Mouse (Mus musculus) lung, embryonic 16.5 days (tissue): ENCODE measurements around the gene Galns. TPM values are rescaled to one million over a fixed set of nuclear protein-coding genes. Genes with fewer than 3 reads are reported as not detected.

ENCODE experiments used
- ATAC-seq: fragments of 200-750 bp; cut with Nextera tagmentation; 2 replicates; pipeline ENCODE4 v1.8.0; 2017; ENCODE audit warnings: low read depth, mild to moderate bottlenecking, moderate library complexity
- H3K27ac ChIP-seq: fragments of 300-500 bp; sonication (generic); 2 replicates; pipeline ENCODE4 v1.5.1; 2014; ENCODE audit warnings: mild to moderate bottlenecking, control low read depth, low read length
- H3K27me3 ChIP-seq: fragments of 300-500 bp; sonication (generic); 2 replicates; pipeline ENCODE4 v1.6.1; 2014; ENCODE audit warnings: low read depth, low read length, mixed read lengths; ENCODE audit not compliant: control insufficient read depth, insufficient read depth
- H3K36me3 ChIP-seq: fragments of 300-500 bp; sonication (generic); 2 replicates; pipeline ENCODE4 v1.6.1; 2014; ENCODE audit warnings: low read length; ENCODE audit not compliant: control insufficient read depth, insufficient read depth
- H3K4me1 ChIP-seq: fragments of 300-500 bp; sonication (generic); replicated peaks from 2 replicates; pipeline ENCODE4 v1.6.1; 2014; ENCODE audit warnings: low read length, mixed read lengths; ENCODE audit not compliant: control insufficient read depth, insufficient read depth
- H3K4me2 ChIP-seq: fragments of 300-500 bp; sonication (generic); 2 replicates; pipeline ENCODE4 v1.6.1; 2014; ENCODE audit warnings: low read depth, low read length, control low read depth
- H3K4me3 ChIP-seq: fragments of 300-500 bp; sonication (generic); 2 replicates; pipeline ENCODE4 v1.5.1; 2014; ENCODE audit warnings: mild to moderate bottlenecking, low read length, control low read depth
- H3K9ac ChIP-seq: fragments of 300-500 bp; sonication (generic); 2 replicates; pipeline ENCODE4 v1.6.1; 2014; ENCODE audit warnings: low read length, control low read depth
- H3K9me3 ChIP-seq: fragments of 300-500 bp; sonication (generic); 2 replicates; pipeline ENCODE4 v1.6.1; 2016; ENCODE audit warnings: low read length; ENCODE audit not compliant: control insufficient read depth
- WGBS: fragments of 180-500 bp; shearing (Covaris S2); extraction: QIAGEN DNeasy Blood & Tissue Kit; methylation state at CpG from one replicate; pipeline ENCODE4 v1.1.7; 2014; 5-methylcytosine and 5-hydroxymethylcytosine counted together
- polyA plus RNA-seq: library from polyadenylated mRNA; unstranded; fragments of >200 nt; fragmentation: Nextera tagmentation; extraction: Ambion mirVana; gene quantifications from 2 replicates; pipeline ENCODE4 v1.2.1, GENCODE M21; 2015

Gene Galns
- polyA plus RNA-seq, 1 experiment from 2014 or later: 15.0 TPM

DNA sequence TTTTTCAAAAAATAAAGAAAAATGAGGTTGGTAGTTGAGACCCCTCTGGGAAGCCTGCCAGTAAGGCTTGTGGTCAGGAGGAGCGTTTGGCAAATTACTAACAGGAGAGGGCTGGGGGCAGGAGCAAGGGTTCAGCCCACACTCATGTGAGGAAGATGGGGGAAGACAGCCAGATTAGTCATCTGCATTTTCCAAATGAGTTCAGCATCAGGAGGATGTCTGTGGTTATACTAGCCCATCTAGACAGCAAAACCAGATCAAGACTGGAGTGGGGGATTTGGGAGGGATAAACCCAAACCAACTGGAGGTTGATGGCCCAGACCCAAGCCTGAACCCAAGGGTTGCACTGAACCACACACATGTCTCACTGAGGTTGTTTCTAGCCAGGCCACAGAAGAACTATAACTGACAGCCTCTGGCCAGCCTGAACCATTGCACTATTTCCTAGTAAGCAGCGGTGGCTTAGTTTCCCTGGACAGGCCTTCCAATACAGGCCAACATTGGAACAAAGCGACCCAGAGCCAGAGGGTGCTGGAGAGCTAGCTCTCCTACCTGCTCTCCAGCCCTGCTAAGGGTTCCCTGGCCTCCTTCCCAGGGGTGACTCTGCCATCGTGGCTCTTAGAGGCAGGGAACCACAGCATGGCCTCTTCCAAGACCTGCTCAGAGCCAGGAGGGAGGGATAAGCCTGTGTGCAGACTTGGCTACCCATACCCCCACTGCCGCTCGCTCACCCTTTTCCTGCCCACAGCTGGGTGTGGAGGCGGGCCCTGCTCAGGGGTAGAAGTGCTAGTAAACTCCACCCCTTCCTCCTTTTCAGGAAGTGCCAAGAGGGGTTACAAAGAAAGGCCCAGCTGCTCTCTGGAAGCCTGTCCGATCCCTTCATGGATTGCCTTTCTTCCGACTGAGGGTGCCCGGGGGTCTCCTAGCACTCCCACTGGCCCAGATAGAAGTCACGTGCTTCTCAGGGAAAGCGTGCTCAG is 54.9 kb downstream of the Galns start:
- Histone ChIP-seq H3K4me2 (peak overlapping the region; percentile 39), H3K4me3 (peak overlapping the region; percentile 29), H3K27me3 (no peaks in the 10 kb centered on the region), H3K27ac (peak overlapping the region; percentile 91), H3K9me3 (no peaks in the 10 kb centered on the region), H3K36me3 (no peaks in the 10 kb centered on the region), H3K4me1 (peaks cover 27% of the 10 kb centered on the region), H3K9ac (peak overlapping the region; percentile 65)
- 45% methylated on average over 12 of the region's 12 CpGs for WGBS
- ATAC-seq: peak; percentile 84

DNA sequence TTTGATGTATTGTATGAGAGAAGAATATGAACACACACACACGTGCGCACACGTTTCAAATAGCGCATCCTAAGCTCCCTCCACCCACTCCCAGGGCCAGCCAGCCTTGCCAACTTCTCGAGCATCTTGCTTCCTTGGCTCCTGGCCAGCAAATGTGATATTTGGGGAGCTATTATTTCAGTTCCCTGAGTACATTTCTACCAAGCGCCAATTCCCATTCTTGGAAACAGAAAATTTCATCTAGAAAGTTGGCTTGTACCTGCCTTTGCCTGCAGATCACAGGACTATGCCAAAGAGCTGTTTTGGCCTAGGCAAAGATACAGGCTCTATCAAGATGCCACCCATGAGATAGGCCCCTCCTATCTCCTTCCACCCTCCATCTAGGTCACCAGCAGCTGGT is 56.5 kb downstream of the Galns start:
- no peaks in the 10 kb centered on the region for H3K36me3 ChIP-seq
- 0 out of 2 replicates have a peak overlapping the region, but pooled peaks have one; percentile 2 for H3K9ac ChIP-seq
- no peak overlapping the region for H3K27ac ChIP-seq
- H3K4me2 ChIP-seq: no peak overlapping the region
- no peak for ATAC-seq
- H3K9me3 ChIP-seq: no peaks in the 10 kb centered on the region
- WGBS: 59% methylated on average over 6 of the region's 6 CpGs
- H3K4me3 ChIP-seq: no peak overlapping the region
- H3K27me3 ChIP-seq: no peaks in the 10 kb centered on the region
- H3K4me1 ChIP-seq: peaks cover 31% of the 10 kb centered on the region

DNA sequence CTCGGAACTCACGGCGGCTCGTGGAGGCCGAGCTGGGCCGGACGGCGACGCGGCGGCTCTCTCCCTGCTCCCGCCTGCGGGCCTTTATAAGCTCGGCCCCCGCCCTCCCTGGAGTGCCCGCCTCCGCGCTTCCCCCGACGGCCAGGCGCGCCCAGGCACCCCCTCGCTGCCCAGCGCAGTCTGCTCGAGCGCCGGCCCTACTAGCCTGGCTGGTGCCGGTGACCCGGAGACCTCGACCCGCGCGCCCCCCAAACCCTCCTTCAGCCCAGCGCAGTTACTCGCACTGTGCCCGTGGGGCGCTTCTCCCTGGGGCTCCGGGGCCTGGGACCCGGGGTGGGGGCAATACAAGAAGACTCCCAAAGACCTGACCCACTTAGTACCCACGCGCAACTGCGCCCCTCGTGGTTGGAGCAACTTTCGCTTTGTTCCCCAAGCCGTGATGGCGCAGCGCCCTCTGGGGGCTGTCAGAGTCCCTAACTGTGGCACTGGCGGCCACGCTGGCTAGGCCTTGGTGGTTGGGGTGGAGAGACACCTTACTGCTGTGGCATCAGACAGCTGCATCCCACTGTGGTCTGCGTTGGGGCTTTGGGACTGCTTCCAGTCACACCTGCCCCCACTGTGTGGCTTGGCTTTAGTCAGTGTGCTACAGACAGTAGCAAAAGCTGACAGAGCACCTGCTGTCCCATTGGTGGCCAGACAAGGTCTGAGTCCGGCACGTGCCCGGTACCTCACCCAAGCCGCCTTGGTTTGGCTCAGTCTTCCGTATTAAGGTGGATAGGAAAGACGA is 59.8 kb downstream of the Galns start, which contains the start of gene Piezo1:
Piezo1 (minus strand) TSS at position 65 of the 787 bp plus-strand sequence.
- 9% methylated on average over 51 of the region's 56 CpGs for WGBS
- Histone ChIP-seq H3K36me3 (no peaks in the 10 kb centered on the region), H3K4me1 (peaks cover 40% of the 10 kb centered on the region), H3K4me3 (peak within 1 kb of the TSS; percentile 81), H3K4me2 (peak within 1 kb of the TSS; percentile 81), H3K9me3 (no peaks in the 10 kb centered on the region), H3K27me3 (no peaks in the 10 kb centered on the region), H3K9ac (peak within 1 kb of the TSS; percentile 97), H3K27ac (peak within 1 kb of the TSS; percentile 89)
- ATAC-seq: peak; percentile 92

DNA sequence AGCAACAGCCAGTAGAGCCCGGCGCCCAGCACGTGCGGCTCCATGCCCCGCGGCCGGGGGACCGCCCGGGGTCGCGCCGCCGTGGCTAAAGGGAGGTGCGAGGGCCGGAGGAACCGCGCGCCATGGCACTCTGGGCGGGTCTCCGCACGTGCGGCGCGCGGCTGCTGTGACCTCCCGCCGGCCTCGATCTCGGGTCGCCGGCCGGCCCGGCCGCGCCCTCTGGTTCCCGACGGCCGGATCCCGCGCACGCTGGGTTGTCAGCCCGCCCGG is 60.3 kb downstream of the Galns start:
- WGBS: 0% methylated on average over 29 of the region's 43 CpGs
- peak overlapping the region; percentile 89 for H3K27ac ChIP-seq
- peak overlapping the region; percentile 97 for H3K9ac ChIP-seq
- peak; percentile 53 for ATAC-seq
- H3K4me2 ChIP-seq: peak overlapping the region; percentile 81
- no peaks in the 10 kb centered on the region for H3K9me3 ChIP-seq
- H3K36me3 ChIP-seq: no peaks in the 10 kb centered on the region
- H3K27me3 ChIP-seq: no peaks in the 10 kb centered on the region
- peak overlapping the region; percentile 81 for H3K4me3 ChIP-seq
- H3K4me1 ChIP-seq: peaks cover 42% of the 10 kb centered on the region

DNA sequence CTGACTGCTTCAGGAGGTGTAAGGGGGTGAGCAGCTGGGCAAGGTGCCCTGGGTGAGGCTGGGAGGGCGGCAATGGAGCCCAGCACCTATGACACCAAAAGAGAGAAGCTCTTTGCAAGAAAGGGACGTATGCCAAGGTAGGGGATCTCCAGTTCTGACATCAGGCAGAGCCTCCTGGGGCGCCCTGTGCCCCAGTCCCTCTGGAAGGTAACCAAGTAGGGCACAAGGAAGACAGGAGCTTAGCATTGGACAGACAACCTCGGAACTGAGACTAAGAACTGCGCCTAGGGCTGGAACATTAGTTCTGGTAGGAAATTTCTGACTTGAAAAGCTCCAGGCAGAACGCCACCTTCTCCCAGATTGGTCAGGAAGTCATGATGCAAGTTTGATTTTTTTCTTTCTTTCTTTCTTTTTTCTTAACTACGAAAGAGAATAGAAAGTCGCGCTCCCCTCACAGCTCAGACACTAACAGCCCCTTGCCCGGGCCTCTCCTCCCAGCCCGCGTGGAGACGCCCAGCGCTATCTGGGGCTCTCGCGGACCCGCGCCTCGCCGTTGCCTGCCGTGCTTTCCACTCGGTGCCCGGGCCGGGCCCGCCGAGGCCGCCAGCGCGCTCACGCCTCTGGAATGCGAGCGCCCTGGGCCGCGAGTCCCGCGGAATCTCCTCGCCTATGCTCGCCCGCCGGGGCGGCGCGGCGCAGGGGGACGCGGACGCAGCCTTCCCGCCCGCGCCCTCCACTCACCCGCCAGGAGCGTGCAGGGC is 60.8 kb downstream of the Galns start:
- H3K9ac ChIP-seq: peak overlapping the region; percentile 97
- H3K4me3 ChIP-seq: peak overlapping the region; percentile 81
- no peaks in the 10 kb centered on the region for H3K36me3 ChIP-seq
- H3K27me3 ChIP-seq: no peaks in the 10 kb centered on the region
- peaks cover 46% of the 10 kb centered on the region for H3K4me1 ChIP-seq
- no peaks in the 10 kb centered on the region for H3K9me3 ChIP-seq
- WGBS: 2% methylated on average over 52 of the region's 52 CpGs
- peak overlapping the region; percentile 89 for H3K27ac ChIP-seq
- peak; percentile 62 for ATAC-seq
- peak overlapping the region; percentile 81 for H3K4me2 ChIP-seq

DNA sequence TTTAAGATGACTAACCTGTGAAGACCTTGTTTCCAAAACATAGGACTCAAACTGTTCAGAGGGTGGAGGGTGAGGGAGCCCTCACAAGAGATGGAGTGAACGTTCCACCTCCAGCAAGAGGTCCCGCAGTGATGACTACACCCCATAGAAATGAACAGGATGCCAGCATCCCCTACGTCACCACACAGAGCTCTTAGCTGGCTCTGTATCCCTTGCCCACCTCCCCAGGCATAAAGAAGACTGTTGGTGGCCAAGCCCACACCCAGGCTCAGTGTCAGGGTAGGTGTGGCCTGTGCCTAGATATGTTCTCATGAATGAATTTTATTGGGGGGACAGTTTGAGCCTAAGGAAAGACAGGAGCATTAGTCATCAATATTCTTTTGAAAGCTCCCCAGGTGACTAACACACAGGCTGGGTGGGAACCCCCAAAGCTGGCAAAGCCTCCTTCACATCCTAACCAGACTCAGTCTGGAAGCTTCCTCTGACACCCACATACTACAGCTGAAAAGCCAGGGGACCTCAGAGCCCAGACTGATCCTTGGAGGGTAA is 62.3 kb downstream of the Galns start:
- no peaks in the 10 kb centered on the region for H3K9me3 ChIP-seq
- H3K27ac ChIP-seq: no peak overlapping the region; the same call in 1 of the 2 replicates
- WGBS: 66% methylated on average over 3 of the region's 3 CpGs
- peak overlapping the region; percentile 81 for H3K4me2 ChIP-seq
- H3K9ac ChIP-seq: peak overlapping the region; percentile 97; the same call in 1 of the 2 replicates
- no peak for ATAC-seq
- peaks cover 41% of the 10 kb centered on the region for H3K4me1 ChIP-seq
- no peaks in the 10 kb centered on the region; the same call in 1 of the 2 replicates for H3K36me3 ChIP-seq
- peak overlapping the region; percentile 81 for H3K4me3 ChIP-seq
- no peaks in the 10 kb centered on the region for H3K27me3 ChIP-seq

DNA sequence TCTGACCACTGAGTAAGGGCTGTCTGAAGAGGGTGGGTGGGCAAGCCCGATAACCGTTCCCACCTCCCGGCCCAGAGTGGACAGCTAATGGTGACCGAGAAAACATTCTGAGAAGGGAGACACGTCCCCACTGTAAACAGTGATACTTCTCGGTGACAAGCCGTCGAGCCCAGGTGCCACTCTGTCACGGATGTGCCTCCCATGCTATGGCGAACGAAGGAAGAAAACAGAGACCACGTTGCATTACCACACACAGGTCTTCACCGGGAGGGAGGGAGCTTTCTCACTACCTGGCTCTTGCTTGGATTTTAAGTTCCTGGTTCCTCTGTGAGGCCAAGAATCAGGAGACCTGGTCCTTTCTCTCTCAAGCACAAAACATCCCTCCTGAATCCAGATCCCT is 62.9 kb downstream of the Galns start:
- ATAC-seq: no peak
- H3K9me3 ChIP-seq: no peaks in the 10 kb centered on the region
- H3K36me3 ChIP-seq: no peaks in the 10 kb centered on the region; the same call in 1 of the 2 replicates
- no peak overlapping the region for H3K9ac ChIP-seq
- WGBS: 52% methylated on average over 13 of the region's 13 CpGs
- peak overlapping the region; percentile 0; the same call in 1 of the 2 replicates for H3K4me3 ChIP-seq
- no peaks in the 10 kb centered on the region for H3K27me3 ChIP-seq
- H3K4me1 ChIP-seq: peaks cover 41% of the 10 kb centered on the region
- H3K4me2 ChIP-seq: peak overlapping the region; percentile 36; the same call in 1 of the 2 replicates
- no peak overlapping the region for H3K27ac ChIP-seq

DNA sequence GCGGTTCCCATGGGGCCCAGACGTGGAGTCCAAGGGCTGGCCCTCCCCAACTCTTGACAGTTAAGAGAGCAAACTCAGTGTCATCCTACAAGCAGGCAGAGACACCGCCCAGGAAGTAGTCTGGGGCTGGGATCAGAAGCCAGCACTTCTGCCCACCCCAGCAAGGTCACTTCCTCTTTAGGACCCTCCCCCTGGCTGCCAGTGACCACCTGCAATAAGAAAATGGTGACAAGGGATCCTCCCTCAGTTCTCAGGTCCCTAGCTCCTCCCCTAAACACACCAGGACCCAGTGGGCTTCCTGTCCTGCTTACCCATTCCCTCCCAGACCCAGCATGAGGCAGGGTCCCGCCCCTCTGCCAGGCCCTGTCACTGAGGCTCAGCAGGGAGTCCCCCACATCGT is 63.4 kb downstream of the Galns start:
- Histone ChIP-seq H3K9me3 (no peaks in the 10 kb centered on the region), H3K9ac (peak overlapping the region; percentile 61; the same call in 1 of the 2 replicates), H3K36me3 (no peaks in the 10 kb centered on the region; the same call in 1 of the 2 replicates), H3K4me3 (peak overlapping the region; percentile 12), H3K27me3 (no peaks in the 10 kb centered on the region), H3K4me1 (peaks cover 41% of the 10 kb centered on the region), H3K4me2 (peak overlapping the region; percentile 36), H3K27ac (peak overlapping the region; percentile 82)
- 30% methylated on average over 5 of the region's 5 CpGs for WGBS
- no peak for ATAC-seq
